Mouse (Mus musculus): ENCODE data around the gene Rnf130. TPM values are rescaled to one million over a fixed set of nuclear protein-coding genes. Genes with fewer than 3 reads are reported as not detected.

Rnf130 gene
- total and polyA plus RNA-seq, 3 experiments, result not detected

DNA sequence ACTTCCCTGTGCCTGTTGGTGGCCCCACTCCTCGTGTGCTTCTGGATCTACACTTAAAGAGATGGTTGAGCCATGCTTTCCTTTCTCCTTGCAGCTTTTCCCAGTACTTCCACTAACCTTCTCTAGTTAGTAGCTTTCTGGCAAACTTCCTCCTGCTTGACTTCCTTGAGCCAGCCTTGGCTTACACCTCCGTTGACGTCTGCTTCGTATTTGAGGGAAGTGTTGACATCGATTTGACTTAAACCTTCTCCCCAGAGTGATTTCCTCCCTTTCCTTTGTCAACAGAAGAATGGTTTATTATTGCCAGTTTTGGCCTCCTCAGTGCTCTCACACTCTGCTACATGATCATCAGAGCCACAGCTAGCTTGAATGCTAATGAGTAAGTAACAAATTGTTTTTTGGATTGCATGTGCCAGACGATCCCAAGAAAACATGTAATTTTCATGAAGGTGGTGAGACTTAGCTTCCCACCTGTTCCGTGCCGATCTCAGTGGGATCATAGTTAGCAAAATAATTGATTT, 73.9 kb downstream of the Rnf130 start:
- dilution Hi-C loops (cut with MboI; ENCODE audit: extremely low pct_ligation_motif_present, extremely low pct_unique_long_range_greater_than_20kb, low sequenced_read_pairs), result no loop called here
- DNase-seq (ENCODE audit: extremely low read depth), result no peak
- Histone ChIP-seq H3K4me2 (ENCODE audit: insufficient read depth, low read depth, poor library complexity, severe bottlenecking) (no peak overlapping the region), H3K27ac (ENCODE audit: insufficient read depth, low read depth) (no peak overlapping the region), H3K79me2 (replicated peaks; ENCODE audit: control insufficient read depth, extremely low read depth, insufficient read depth, poor library complexity, severe bottlenecking) (no peaks in the 10 kb centered on the region), H3K4me1 (ENCODE audit: control insufficient read depth in 1 of 2, insufficient read depth in 2 of 2) (no peaks in the 10 kb centered on the region), H3K9ac (ENCODE audit: insufficient read depth, low read depth) (no peak overlapping the region), H3K9me3 (replicated peaks; ENCODE audit: low read length) (no peaks in the 10 kb centered on the region), H3K27me3 (replicated peaks) (no peaks in the 10 kb centered on the region), H3K4me3 (replicated peaks in 1 of 3; ENCODE audit: low read depth in 2 of 3, low read length in 2 of 3, poor library complexity in 1 of 3) (no peak overlapping the region), H3K36me3 (replicated peaks in 1 of 2; ENCODE audit: control insufficient read depth in 1 of 2, insufficient read depth in 1 of 2, low read length in 1 of 2) (no peaks in the 10 kb centered on the region)
- in situ Hi-C loops (cut with MboI; ENCODE audit: low pct_ligation_motif_present, low pct_unique_long_range_greater_than_20kb, low sequenced_read_pairs), result no loop called here
- no peak for TF ChIP-seq CHD2 (IDR thresholded peaks at IDR 0.05; ENCODE audit: low read length)
- TF ChIP-seq MXI1 (IDR thresholded peaks at IDR 0.05; ENCODE audit: low read depth, low read length), result no peak
- no peak for TF ChIP-seq MAFK (IDR thresholded peaks at IDR 0.05; ENCODE audit: insufficient replicate concordance, low read length)
- TF ChIP-seq RAD21 (IDR thresholded peaks at IDR 0.05; ENCODE audit: low read depth, low read length), result no peak
- TF ChIP-seq ELF1 (IDR thresholded peaks at IDR 0.05; ENCODE audit: low read depth, low read length), result no peak
- no peak for TF ChIP-seq PAX5 (IDR thresholded peaks at IDR 0.05; ENCODE audit: low read length)
- no peak for TF ChIP-seq IRF4 (IDR thresholded peaks at IDR 0.05; ENCODE audit: low read depth, low read length)
- TF ChIP-seq E2F4 (IDR thresholded peaks at IDR 0.05; ENCODE audit: insufficient replicate concordance, low read depth, low read length), result no peak

DNA sequence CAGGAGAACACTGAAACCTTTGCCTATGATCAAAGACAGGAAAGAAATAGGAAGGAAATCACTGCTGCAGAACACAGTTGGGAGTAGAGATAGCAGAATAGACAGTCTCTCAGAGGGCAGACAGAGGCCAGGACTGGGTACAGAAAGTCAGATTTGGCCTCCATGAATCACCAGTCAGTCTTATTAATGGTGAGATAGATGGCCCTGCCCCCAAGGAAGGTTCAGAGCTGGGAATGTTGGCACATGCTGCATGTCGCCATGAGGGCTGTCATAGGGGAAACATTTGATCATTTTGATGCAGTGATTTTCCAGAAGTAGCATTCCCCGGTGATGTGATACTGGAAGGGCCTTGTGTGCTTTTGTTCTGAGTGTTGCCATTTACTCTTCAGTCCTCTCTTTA, 74.5 kb downstream of the Rnf130 start:
- Histone ChIP-seq H3K9ac (ENCODE audit: insufficient read depth, low read depth) (no peak overlapping the region), H3K4me1 (ENCODE audit: control insufficient read depth in 1 of 2, insufficient read depth in 2 of 2) (no peaks in the 10 kb centered on the region), H3K4me2 (ENCODE audit: insufficient read depth, low read depth, poor library complexity, severe bottlenecking) (no peak overlapping the region), H3K27me3 (replicated peaks) (no peaks in the 10 kb centered on the region), H3K27ac (ENCODE audit: insufficient read depth, low read depth) (no peak overlapping the region), H3K36me3 (replicated peaks in 1 of 2; ENCODE audit: control insufficient read depth in 1 of 2, insufficient read depth in 1 of 2, low read length in 1 of 2) (no peaks in the 10 kb centered on the region), H3K4me3 (replicated peaks in 1 of 3; ENCODE audit: low read depth in 2 of 3, low read length in 2 of 3, poor library complexity in 1 of 3) (no peak overlapping the region), H3K9me3 (replicated peaks; ENCODE audit: low read length) (no peaks in the 10 kb centered on the region), H3K79me2 (replicated peaks; ENCODE audit: control insufficient read depth, extremely low read depth, insufficient read depth, poor library complexity, severe bottlenecking) (no peaks in the 10 kb centered on the region)
- in situ Hi-C loops (cut with MboI; ENCODE audit: low pct_ligation_motif_present, low pct_unique_long_range_greater_than_20kb, low sequenced_read_pairs) (no loop called here), dilution Hi-C loops (cut with MboI; ENCODE audit: extremely low pct_ligation_motif_present, extremely low pct_unique_long_range_greater_than_20kb, low sequenced_read_pairs) (no loop called here)
- no peak for TF ChIP-seq RAD21 (IDR thresholded peaks at IDR 0.05; ENCODE audit: low read depth, low read length)
- no peak for TF ChIP-seq MEF2A (IDR thresholded peaks at IDR 0.05; ENCODE audit: borderline replicate concordance, low read depth, low read length)
- TF ChIP-seq USF2 (conservative IDR thresholded peaks at IDR 0.05; ENCODE audit: low read depth, low read length), result no peak
- TF ChIP-seq HCFC1 (IDR thresholded peaks at IDR 0.05; ENCODE audit: low read depth, low read length), result no peak
- no peak for TF ChIP-seq JUN (IDR thresholded peaks at IDR 0.05; ENCODE audit: insufficient read depth, low read depth, low read length)
- TF ChIP-seq MAFK (IDR thresholded peaks at IDR 0.05; ENCODE audit: insufficient replicate concordance, low read length), result no peak
- no peak for TF ChIP-seq BHLHE40 (IDR thresholded peaks at IDR 0.05; ENCODE audit: low read depth, low read length)
- TF ChIP-seq ZC3H11A (IDR thresholded peaks at IDR 0.05; ENCODE audit: low read depth, low read length), result no peak
- no peak for TF ChIP-seq CHD1 (IDR thresholded peaks at IDR 0.05; ENCODE audit: low read depth, low read length)
- TF ChIP-seq ELF1 (IDR thresholded peaks at IDR 0.05; ENCODE audit: low read depth, low read length), result no peak
- TF ChIP-seq PAX5 (IDR thresholded peaks at IDR 0.05; ENCODE audit: low read length), result no peak
- TF ChIP-seq USF1 (IDR thresholded peaks at IDR 0.05; ENCODE audit: low read depth, low read length), result no peak
- no peak for DNase-seq (ENCODE audit: extremely low read depth)
